Mouse (Mus musculus) C2C12 (cell line): ENCODE measurements around the gene Zfp513.

Experiments
- CEBPB ChIP-seq: IDR thresholded peaks from one replicate; pipeline ENCODE4 v1.6.1; 2011; ENCODE audit warnings: low read depth, mild to moderate bottlenecking, control low read depth, moderate library complexity
- CTCF ChIP-seq: IDR thresholded peaks from one replicate; pipeline ENCODE4 v1.5.1; 2011; ENCODE audit not compliant: control insufficient read depth, insufficient read depth, insufficient read length
- FOSL1 ChIP-seq: IDR thresholded peaks from one replicate; pipeline ENCODE4 v1.8.0; 2011; ENCODE audit warnings: mild to moderate bottlenecking, low read length; ENCODE audit not compliant: poor library complexity, insufficient read depth, severe bottlenecking
- MAX ChIP-seq: IDR thresholded peaks from one replicate; pipeline ENCODE4 v1.6.1; 2011; ENCODE audit warnings: mild to moderate bottlenecking, control low read depth
- MYOD1 ChIP-seq: IDR thresholded peaks from one replicate; pipeline ENCODE4 v1.6.1; 2011; ENCODE audit warnings: low read depth; ENCODE audit not compliant: control insufficient read depth, insufficient read length
- MYOG ChIP-seq: IDR thresholded peaks from one replicate; pipeline ENCODE4 v1.6.1; 2011; ENCODE audit not compliant: control insufficient read depth, insufficient read length; ENCODE audit errors: extremely low read depth
- USF1 ChIP-seq: IDR thresholded peaks from one replicate; pipeline ENCODE4 v1.6.1; 2011; ENCODE audit warnings: low read depth, mild to moderate bottlenecking, control low read depth, moderate library complexity

DNA sequence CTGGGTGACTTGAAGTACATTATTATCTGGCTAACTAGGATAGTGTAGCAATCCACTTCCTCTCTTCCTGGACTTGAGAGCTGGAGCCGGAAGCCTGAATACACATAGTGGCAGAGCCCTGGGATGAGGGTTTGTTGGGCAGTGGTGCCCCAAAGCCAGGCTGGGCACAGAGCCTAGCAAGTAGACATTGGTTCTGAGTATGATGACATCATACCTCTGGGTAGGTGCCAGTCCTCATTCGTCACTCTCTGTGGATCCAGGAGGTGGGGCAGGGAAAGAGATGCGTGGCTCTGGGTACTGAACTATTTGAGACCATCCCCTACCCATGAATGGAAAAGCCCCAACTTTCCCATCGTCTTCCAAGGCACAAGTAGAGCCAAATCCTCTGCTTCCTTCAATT is 52.3 kb downstream of the Zfp513 start:
- no peak for TF ChIP-seq CEBPB
- no peak for TF ChIP-seq CTCF
- no peak for TF ChIP-seq MYOG
- TF ChIP-seq USF1 = no peak
- no peak for TF ChIP-seq MAX
- TF ChIP-seq MYOD1 = no peak
- no peak for TF ChIP-seq FOSL1
